Mouse (Mus musculus): ENCODE measurements around the gene Pbx2. TPM values are rescaled to one million over a fixed set of nuclear protein-coding genes. Genes with fewer than 3 reads are reported as not detected.
"Not testable (repeated sequence)": the region's sequence is repeated elsewhere in the genome, so short reads cannot be mapped to it uniquely, and the experiment has no call there.

The Pbx2 gene
- total RNA-seq (2021) = 10 to 100 TPM; 45.9 to 48.8 TPM
- long read RNA-seq, experiment 1, transcript Pbx2-201 (9 exons, 3,068 nt) = major isoform, 7 of 11 reads
- long read RNA-seq, experiment 1, partial matches to known transcripts = 3 of 11 reads
- long read RNA-seq, experiment 1, other reads (novel, unspliced or antisense) = 1 of 11 reads
- long read RNA-seq, experiment 2, transcript Pbx2-201 (9 exons, 3,068 nt) = major isoform, 9 of 15 reads
- long read RNA-seq, experiment 2, partial matches to known transcripts = 3 of 15 reads
- long read RNA-seq, experiment 2, other reads (novel, unspliced or antisense) = 1 of 15 reads

DNA sequence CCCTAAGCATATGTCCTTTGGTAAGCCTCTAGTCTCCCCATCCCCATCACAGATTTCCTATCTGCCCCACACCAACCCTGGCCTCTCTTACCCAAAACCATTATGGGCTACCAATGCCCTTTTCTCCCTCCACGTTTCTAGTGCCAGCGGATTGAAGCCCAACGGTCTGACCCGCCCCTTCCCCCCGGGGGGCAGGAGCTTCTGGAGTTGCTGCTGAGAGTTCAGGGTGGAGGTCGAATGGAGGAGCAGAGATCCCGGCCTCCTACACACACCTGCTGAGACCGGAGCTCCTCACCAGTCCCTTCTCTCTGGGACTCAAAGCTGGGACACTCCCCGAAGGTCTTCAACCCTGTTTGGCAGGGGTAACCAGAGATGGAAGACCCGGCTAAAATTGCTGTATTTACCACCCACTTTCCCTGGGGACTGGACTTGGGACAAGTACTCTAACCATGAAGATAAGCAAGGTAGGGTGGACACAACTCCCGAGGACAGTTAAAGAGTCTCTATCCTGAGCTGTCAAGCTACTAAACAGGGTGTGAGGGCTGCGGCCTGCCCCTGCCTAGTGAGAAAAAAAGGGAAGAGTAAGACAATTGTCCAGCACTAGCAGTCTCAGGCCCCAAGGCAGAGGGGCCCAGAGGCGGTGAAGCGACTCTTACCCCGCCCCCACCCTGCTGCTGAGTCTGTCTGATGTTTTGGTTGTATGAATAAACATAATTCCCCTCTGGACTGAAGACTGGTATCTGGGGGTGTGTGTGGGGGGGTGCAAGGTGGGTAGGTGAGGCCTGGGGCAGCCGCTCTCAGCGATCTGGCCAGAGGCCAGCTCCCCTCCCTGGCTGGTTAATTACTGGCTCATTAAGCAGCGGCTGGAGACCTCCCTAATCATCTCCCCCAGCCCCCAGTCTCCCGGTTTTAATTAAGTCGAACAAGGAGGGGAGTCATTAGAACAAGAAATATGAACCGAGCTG is at the start of gene Pbx2:
Gene Pbx2 (plus strand): TSS at position 238 of the 965 bp plus-strand sequence.
- DNase-seq (ENCODE audit: low spot score in 2 of 2) = no peak
- intact Hi-C loops (cut with DNase I) = loop anchor here (5.0 kb wide), 1 partner anchor 469 kb away; the partner anchor contains the start of gene Brd2

DNA sequence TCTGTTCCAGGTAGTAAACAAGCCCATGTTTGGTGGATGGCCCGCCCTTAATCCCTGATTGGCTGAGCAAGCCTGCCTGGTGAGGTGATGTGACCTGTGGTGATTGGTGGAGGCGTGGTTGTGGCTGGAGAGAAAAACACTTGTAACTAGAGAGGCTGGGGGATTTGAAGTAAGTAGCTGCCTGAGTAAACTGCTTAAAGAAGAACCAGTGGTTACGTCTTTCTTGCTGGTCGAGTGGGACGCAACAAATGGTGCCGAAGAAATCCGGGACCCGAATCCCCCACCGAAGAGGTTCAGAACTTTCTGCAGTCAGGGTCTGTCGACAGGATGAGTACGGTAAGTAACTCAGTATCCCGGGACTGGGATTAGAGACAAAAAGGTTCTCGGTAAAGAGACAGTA is 47.5 kb upstream of the Pbx2 start:
- intact Hi-C loops (cut with DNase I); DNase-seq (ENCODE audit: low spot score in 2 of 2): not testable (repeated sequence)

DNA sequence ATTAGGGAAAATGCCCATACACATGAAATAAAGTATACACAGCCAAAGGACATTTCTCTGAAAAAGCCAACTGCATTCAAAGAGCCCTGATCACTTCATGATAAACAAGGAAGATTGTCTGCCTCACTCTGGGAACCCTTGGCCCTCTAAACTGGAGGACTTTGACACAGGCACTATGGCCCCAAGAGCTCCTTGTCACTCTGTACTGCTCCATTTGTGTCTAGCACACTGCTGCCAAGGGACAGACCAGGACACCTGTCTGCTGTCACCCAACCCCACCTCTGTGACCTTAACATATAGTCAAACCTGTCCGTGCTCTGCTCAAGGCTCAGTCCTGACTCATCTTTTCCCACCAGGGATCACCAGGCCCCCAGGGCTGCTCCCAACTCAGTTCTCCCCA is 44.3 kb upstream of the Pbx2 start:
- DNase-seq (ENCODE audit: low spot score in 2 of 2) = no peak
- intact Hi-C loops (cut with DNase I) = no loop called here

DNA sequence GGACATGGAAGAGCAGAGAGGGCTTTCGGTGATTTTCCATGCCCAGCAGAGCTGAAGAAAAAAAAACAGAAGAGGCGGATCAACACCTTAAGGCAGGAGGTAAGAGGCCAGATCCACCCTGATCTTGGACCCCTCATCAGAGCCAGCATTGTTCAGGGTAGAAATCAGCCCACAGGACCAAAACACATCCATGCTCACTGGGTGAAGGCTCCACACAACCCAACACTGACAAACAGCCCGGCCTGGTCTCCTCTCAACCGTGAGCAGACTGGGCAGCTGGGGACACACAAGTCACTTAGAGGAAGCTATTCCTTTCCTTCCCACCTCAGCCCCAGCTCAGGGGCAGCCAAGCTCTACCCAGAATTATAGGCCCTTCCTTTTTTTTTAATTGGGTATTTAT is 43.5 kb upstream of the Pbx2 start:
- no peak for DNase-seq (ENCODE audit: low spot score in 2 of 2)

DNA sequence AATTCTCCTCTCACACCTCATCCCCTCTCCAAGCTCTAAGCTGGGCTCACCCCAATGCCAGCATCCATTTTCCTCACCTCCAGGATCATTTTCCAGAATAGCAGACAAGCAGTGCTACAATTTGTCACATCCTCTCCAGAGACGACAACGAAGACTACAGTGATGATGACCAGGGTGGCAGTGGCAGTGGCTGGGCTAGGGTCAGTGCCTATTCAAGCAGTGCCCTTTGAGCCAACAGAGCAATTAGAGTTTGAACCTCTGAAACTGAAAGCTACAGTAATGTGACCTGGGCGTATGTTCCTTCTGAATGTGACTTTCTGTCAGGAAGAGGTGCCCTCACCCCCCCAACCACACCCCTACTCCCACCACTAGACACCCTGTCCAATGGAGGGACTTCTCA is 41.9 kb upstream of the Pbx2 start:
- no peak for DNase-seq (ENCODE audit: low spot score in 2 of 2)
- intact Hi-C loops (cut with DNase I) = no loop called here

More for the DNA sequence above, 43.5 kb upstream of the Pbx2 start:
- intact Hi-C loops (cut with DNase I) = no loop called here

DNA sequence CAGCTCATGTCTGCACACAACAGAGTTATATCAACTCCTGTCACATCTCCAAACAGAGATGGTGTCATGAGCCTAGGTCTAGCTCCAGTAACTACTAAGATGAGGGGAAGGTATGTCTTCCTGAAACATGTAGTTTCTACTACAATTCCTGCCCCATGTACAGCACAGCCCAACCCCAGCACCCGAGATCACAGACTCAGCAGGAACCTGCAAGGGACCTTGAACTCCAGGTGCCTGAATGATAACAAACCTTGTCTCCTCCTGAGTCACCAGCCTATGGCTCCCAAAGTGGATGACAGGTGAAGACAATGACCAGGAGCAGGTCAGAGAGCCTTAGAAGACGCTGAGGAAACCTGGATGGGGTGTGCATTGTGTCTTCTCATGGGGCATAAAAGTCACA is 41.2 kb upstream of the Pbx2 start:
- intact Hi-C loops (cut with DNase I) = no loop called here
- no peak for DNase-seq (ENCODE audit: low spot score in 2 of 2)

DNA sequence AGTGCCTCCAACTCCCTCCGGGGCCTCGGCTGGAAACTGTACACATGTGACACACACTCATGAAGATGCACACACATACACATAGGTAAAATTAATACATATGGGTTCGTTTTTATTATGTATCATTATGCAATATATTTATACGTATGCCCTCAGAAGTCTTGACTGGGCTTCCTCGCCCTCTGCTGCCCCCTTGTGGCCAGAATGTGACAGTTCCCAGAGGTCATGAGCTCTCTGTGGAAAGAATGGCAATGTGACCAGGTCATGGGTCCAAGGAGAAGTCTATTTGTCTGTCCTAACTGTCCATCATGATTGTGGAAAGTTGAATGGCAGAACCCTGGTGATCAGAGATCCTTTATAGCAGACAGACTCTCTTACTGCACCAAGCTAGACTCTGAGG is 35.6 kb upstream of the Pbx2 start:
- intact Hi-C loops (cut with DNase I) = loop anchor here (5.0 kb wide), 1 partner anchor 113 kb away; no protein-coding TSS in a partner anchor
- DNase-seq (ENCODE audit: low spot score in 2 of 2) = peak; percentile 55 to 76

DNA sequence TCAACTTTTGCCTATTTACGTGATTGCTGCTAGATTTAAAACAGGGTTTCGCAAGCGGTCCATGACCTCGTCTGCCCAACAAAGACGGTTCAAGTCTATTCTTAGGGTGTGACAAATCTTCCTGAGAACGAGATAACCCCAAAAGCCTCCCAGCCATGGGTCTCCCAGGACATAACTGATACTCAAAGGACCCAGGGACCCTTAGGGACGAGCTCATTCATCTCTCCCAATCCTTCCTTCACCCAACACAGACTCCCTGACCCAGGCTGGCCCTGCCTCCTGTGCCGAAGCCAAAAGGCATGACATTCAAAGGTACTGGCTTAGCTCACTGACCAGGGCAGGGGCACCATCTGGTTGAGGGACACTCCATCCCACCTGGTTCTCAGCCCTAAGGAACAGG is 34.7 kb upstream of the Pbx2 start:
- intact Hi-C loops (cut with DNase I) = loop anchor here (5.0 kb wide), 1 partner anchor 114 kb away; no protein-coding TSS in a partner anchor
- no peak for DNase-seq (ENCODE audit: low spot score in 2 of 2)

DNA sequence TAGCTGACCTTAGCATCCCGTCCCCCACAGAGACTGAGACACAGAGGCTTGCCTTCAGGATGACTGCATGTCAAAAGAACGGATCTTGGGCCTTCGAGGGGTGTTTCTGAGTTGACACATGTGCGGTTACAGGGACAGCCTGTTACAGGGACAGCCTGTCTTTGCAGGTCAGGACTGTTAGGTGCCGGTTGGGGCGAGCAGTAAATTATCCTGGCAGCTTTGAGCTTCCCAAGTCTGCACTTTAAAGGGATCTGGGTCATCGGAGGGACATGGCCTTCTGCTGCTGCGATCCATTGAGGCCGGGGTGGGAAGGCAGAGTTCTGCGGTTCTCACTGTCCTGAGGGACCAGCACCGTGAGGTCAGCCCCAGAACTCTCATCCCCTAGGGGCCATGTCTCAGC is 33.7 kb upstream of the Pbx2 start:
- intact Hi-C loops (cut with DNase I) = loop anchor here (5.0 kb wide), 1 partner anchor 115 kb away; no protein-coding TSS in a partner anchor
- DNase-seq (ENCODE audit: low spot score in 2 of 2) = no peak

DNA sequence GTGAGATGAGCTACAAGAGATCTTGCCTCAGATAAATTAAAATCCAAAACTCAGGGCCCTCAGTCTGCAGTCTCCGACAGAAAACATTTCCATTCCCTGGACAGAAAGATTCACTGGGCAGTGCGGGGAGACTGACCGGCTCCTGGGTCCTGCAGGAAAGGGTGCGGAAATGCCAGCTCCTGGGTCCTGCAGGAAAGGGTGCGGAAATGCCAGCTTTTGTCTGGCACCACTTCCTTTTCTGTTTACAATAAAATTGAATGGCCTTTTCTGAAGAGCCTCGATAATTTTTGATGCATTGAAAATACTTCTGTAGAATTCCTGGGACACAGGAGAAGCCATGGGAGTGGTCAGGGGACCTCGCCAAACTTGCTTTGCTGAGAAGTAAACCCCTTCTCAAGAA is 31.9 kb upstream of the Pbx2 start:
- intact Hi-C loops (cut with DNase I) = loop anchor here (5.0 kb wide), 1 partner anchor 117 kb away; no protein-coding TSS in a partner anchor
- no peak for DNase-seq (ENCODE audit: low spot score in 2 of 2)

DNA sequence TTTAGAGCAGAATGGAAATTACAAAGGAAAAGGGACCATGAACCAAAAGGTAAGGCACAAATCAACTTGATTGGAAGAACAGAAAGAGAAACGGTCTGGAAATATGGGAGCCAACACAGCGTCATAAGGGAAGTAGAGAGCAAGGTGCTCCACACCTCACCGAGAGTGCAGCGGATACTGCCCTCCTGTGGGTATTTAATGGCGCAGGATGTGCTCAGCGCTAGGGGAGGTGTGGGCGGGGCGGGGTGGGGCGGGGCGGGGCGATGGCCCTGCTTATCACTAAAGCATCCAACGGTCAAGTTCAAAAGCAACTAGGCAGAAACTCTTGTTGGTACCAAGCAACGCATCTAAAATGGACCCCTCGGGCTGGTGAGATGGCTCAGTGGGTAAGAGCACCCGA is 31.2 kb upstream of the Pbx2 start:
- DNase-seq (ENCODE audit: low spot score in 2 of 2) = no peak
- intact Hi-C loops (cut with DNase I) = loop anchor here (5.0 kb wide), 1 partner anchor 118 kb away; no protein-coding TSS in a partner anchor

DNA sequence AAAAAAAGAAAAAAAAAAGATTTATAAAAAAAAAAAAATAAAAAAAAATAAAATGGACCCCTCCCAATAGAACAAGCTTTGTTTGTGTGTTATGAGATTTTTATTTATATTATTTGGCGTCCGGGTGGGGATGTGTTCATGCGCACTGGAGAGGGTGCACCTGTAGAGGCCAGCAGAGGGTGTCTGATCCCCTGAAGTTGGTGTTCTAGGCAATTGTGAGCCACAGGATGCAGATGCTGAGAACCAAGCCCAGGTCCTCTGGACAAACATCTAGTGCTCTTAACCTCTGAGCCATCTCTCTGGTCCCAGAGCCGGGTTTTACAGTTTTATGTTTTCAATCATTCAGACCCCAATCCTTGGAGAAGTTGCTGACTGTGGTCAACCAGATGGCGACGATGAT is 30.6 kb upstream of the Pbx2 start:
- intact Hi-C loops (cut with DNase I) = no loop called here
- no peak for DNase-seq (ENCODE audit: low spot score in 2 of 2)

DNA sequence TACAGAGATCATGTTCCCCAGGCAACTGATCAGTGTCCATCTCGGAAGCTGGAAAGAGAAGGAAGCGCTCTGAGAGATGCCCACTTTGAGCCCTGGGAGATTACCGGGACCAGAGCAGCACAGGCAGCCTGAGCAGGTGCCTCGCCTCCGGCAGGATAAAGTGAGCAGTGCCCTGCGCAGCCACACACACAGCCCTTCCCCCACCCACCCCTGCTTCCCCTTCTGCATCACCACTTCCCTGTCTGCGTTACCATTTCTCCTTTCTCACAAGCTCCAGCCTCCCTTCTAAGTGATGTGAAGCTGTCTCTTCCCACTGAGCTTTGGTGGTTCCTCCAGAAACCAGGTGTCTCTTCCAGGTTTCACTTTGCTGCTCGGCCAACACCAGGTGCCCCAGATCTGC is 29.9 kb upstream of the Pbx2 start:
- intact Hi-C loops (cut with DNase I) = no loop called here
- DNase-seq (ENCODE audit: low spot score in 2 of 2) = no peak

DNA sequence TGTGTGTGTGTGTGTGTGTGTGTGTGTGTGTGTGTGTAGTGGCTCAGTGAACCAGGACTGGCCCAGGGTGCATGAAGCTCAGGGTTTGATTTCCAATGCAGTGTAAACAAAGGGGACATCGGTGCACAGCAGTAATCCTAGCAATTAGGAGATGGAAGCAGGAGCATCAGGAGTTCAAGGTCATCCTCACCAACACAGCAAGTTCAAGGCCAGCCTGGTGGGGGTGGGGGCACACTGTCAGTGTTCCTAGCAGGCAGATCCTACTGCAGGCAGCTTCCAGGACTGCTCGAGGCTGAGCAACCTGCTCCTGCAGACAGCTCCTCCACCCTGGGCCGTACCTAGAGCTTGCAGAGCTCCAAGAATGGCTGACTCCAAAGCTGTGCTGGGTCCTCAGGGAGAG is 28.5 kb upstream of the Pbx2 start:
- DNase-seq (ENCODE audit: low spot score in 2 of 2) = no peak
- intact Hi-C loops (cut with DNase I) = no loop called here

DNA sequence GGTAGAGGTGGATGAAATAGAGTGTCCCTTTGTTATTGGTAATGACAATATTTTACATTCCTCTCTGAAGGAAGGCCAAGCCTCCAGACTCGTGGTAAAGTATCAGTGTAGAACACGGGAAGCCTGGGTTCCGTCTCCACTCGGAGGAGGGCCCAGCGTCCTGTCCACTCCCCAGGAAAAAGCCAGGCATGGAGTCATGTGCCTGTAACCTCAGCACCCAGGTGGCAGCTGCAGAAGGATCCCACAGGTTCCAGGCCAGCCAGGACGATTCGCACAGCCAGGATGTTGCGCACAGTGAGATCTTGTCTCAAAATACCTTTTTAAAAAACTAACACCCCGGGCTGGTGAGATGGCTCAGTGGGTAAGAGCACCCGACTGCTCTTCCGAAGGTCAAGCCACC is 27.7 kb upstream of the Pbx2 start:
- no peak for DNase-seq (ENCODE audit: low spot score in 2 of 2)
- intact Hi-C loops (cut with DNase I) = no loop called here

DNA sequence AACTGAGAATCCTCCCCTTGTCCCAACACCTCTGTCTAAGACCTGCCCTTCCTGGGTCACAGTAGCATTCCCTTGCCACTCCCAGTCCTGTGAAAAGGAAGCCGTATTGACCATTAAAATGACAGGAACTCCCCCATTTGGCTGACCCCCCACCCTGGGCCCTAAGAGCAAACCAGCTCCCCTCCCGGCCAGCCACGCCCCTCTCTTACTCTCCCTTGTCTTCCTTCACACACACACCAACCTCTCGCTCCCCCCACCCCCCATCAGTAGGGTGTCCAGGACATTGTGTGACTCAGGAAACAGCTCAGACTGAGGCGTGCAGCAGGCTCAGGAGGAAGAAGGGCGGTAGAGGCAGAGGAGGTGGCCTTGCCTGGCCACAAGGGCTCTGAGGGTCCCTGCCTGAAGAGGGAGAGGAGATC is 27.1 kb upstream of the Pbx2 start, which contains the start of gene Notch4:
Gene Notch4 (plus strand): TSS at position 266 of the 419 bp plus-strand sequence.
- intact Hi-C loops (cut with DNase I) = no loop called here

DNA sequence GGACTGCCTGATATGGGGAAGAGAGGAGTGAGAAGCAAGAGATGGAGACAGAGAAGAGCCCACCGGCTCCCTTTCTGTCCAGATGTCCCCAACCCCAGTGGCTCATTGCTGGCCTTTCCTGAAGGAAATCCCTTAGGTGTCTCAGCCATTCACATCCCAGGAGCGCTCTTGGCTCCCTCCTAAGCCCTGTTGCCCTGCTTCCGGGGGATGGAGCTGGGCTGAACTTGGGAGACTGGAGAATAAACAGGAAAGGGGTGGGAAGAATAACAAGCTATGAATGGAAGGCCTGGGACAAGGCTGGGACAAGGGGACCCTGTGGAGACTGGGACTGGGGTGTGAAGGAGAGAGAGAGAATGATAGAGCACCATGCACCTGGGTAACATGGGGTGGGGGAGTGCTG is 26.3 kb upstream of the Pbx2 start:
- intact Hi-C loops (cut with DNase I) = no loop called here
- no peak for DNase-seq (ENCODE audit: low spot score in 2 of 2)

More for the DNA sequence above, 27.1 kb upstream of the Pbx2 start, which contains the start of gene Notch4:
- DNase-seq (ENCODE audit: low spot score in 2 of 2) = no peak

DNA sequence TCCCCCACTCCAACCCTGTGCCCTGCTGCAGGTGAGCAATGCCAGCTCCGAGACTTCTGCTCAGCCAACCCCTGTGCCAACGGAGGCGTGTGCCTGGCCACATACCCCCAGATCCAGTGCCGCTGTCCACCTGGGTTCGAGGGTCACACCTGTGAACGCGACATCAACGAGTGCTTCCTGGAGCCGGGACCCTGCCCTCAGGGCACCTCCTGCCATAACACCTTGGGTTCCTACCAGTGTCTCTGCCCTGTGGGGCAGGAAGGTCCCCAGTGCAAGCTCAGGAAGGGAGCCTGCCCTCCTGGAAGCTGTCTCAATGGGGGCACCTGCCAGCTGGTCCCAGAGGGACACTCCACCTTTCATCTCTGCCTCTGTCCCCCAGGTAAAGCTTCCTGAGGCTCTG is 23.8 kb upstream of the Pbx2 start:
- DNase-seq (ENCODE audit: low spot score in 2 of 2) = no peak
- intact Hi-C loops (cut with DNase I) = no loop called here

DNA sequence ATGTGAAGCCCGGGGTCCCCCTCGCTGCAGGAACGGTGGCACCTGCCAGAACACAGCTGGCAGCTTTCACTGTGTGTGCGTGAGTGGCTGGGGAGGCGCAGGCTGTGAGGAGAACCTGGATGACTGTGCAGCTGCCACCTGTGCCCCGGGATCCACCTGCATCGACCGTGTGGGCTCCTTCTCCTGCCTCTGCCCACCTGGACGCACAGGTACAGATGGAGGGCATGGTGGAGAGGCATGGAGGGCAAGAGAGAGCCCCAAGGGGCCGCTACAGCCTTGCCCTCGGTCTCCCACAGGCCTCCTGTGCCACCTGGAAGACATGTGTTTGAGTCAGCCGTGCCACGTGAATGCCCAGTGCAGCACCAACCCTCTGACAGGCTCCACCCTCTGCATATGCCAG is 22.6 kb upstream of the Pbx2 start:
- intact Hi-C loops (cut with DNase I) = no loop called here
- no peak for DNase-seq (ENCODE audit: low spot score in 2 of 2)

DNA sequence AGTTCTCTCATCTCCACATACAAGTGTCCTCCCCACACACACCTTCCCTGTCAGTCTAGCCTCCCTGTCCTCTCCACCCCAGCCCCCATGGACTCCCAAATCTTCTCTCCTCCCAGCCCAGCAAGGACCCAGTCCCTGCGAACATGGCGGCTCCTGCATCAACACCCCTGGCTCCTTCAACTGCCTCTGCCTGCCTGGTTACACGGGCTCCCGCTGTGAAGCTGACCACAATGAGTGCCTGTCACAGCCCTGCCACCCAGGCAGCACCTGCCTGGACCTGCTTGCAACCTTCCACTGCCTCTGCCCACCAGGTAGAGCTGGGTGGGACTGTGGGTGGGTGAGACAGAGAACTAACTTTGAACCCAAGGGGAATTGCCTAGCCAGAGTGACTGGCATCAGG is 21.1 kb upstream of the Pbx2 start:
- intact Hi-C loops (cut with DNase I) = no loop called here
- no peak for DNase-seq (ENCODE audit: low spot score in 2 of 2)

Measured in left cerebral cortex, postnatal 14 days (tissue).